Mouse (Mus musculus) layer of hippocampus, adult 11-12 months (tissue): ENCODE data around the gene Cadm1.
A peak's percentile ranks its signal among the peaks of the same experiment; 100 is the strongest.

Experiments
- DNase-seq: peaks from one replicate; pipeline ENCODE4 v3.0.0; 2022; ENCODE audit warnings: low spot score

Gene Cadm1

GRCm38 (mm10) chr9:47801242-47801641 lies 271.3 kb downstream of the Cadm1 start:
- DNase-seq: no peak

DNA sequence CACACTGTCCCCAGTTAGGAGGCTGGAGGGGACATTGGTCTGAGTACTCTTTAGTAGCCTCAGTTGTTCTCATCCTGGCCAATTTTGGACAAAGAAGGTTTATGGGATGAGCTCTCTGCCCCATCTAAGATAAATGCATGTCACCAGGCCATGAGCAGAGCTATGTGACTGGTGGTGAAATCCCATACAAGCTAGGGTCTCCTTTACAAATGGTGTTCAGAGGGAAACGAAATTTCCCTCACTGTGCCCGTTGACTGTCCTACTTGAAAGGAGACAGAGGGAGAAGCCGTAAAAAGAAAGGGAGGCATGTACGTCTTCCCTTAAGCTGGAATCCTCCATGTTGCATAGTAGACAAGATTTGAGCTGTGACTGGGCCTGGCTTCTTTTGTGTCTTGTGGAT lies 272.6 kb downstream of the Cadm1 start:
- no peak for DNase-seq

- no peak for DNase-seq
Measured at GRCm38 (mm10) chr9:47803531-47804105, 273.6 kb downstream of the Cadm1 start.

DNA sequence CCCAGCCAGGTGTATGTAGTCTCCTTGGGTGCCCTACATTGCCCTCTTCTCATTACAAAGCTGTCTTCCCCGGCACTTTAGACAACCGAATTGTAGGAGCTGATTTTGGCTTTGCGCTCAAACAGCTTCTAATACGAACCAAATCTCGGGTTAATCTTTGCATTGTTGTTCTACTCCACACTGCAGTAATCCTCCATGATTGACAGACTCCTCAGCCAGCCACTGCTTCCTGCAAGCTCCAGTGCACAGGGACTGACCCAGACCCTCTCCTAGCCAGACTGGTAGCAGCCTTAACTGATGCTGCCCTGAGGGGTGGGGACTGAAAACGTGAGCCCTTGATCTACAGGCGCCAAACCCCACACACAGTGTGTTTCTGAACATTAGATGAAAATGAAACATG lies 275.7 kb downstream of the Cadm1 start:
- DNase-seq: no peak

GRCm38 (mm10) chr9:47825668-47826067 lies 295.7 kb downstream of the Cadm1 start:
- no peak for DNase-seq

- DNase-seq: peak; percentile 31
Measured at GRCm38 (mm10) chr9:47828762-47829161, 298.8 kb downstream of the Cadm1 start.

- no peak for DNase-seq
Measured at GRCm38 (mm10) chr9:47829204-47829603, 299.2 kb downstream of the Cadm1 start.

- DNase-seq: no peak
Measured at GRCm38 (mm10) chr9:47829846-47830245, 299.9 kb downstream of the Cadm1 start.

DNA sequence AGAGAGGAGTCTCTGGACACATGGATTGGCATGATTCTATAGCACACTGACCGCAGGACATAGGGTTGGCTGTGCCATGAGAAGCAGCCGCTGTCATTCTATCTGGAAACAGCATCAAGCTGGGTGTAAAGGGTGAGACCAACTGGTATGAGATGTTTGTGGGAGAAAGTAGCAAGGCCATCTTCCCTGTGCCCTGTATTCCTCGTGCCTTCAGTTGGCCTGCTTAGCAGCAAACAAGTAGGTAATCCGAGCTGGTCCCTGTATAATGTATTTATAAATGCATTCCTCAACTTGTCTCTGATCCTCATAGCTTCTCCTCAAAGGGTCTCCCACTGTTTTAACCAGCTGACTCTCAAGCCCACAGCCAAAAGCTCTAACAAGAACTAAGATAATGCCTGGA lies 301.4 kb downstream of the Cadm1 start:
- no peak for DNase-seq

DNA sequence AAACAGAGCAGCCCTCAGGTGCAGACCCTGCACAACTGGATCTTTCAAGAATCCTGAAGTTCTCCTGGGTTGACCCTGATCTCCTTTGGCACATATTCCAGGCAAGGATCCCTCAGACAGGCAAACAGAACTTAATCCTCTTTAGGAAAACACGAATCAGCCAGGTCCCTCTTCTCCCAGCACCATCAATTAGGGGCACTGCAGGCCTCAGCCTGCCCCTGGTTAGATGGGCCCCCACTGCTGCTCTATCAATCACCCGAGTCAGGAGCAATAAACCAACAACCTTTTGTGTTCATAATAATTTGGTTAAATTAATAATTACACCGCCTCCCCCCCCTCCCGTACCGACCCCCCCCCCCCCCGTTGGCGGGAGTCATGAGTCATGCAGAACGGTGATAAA lies 308.2 kb downstream of the Cadm1 start:
- DNase-seq: no peak

GRCm38 (mm10) chr9:47838890-47839691 lies 309.1 kb downstream of the Cadm1 start:
- peak; percentile 44 for DNase-seq

DNA sequence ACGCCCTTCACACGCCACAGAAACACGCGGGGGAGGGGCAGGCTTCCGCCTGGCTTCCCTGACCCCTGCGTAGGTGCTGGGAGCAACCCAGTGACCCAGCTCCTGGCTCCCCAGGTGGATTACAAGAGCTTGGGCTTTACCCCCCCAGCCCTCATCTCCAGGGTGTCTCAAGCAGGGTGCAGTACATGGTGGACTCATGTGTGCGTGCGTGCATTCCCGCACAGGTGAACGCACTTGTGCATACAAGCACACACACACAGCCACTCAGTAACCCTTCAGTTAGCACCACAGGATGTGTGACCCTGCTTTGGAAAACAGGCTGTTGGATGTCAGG lies 309.7 kb downstream of the Cadm1 start:
- DNase-seq: no peak

GRCm38 (mm10) chr9:47843328-47843727 lies 313.4 kb downstream of the Cadm1 start:
- no peak for DNase-seq

GRCm38 (mm10) chr9:47846275-47846674 lies 316.3 kb downstream of the Cadm1 start:
- DNase-seq: no peak

DNA sequence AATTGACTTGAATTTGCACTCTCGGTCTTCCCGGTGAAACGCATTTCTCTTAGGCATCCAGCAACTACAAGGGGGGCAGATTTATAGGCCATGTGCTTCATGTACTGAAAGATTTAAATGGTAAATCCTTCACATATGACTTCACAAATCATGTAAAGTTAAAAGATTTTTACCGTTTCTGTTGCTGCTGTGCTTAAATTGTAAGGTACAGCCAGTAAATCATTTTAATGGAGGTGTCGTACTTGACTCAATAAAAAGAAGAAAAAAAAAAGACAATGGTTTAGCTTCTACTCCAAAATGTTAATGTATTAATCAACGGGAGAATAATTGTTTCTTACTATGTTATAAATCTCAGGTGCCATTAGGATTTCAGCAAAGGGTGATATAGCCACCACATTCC lies 317.0 kb downstream of the Cadm1 start:
- no peak for DNase-seq

DNA sequence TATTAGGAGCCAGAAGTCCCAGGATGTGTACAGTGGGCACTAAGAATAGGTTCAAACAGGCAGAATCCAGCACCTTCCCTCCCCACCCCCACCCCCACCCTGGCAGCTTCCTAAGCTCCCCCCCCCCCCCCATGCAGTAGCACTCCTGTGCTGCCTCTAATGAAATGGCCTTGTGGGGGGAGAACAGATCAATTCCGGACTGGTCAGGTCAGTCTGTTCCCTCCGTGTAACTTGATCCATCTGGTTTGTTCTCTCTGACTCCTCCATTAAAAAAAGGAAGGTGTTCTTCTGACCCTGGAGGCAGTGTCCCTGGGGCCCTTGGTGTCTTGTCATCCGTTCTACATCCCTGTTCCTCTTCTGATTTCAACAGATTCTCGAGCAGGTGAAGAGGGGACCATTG lies 317.8 kb downstream of the Cadm1 start:
- no peak for DNase-seq

DNA sequence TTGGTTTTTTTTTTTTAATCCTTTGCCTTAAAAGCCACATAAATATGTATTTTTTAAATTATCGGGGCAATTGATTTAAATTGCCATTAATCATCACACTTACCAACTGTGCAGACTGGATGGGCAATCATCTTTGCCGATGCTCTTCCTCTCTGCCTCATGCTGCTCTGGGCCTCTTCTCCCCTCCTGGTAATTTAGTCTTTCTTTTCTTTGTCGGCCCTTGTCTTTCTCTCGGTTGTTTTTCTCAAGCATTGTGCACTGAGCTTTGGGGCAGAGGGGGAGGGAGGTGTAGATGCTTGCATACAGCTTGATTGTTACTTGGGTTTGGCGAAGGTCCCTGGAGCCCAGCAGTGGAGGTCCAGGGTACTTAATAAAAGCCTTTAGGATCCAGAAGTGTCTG lies 318.8 kb downstream of the Cadm1 start:
- no peak for DNase-seq

GRCm38 (mm10) chr9:47856311-47856710 lies 326.3 kb downstream of the Cadm1 start:
- peak; percentile 54 for DNase-seq

GRCm38 (mm10) chr9:47857235-47857634 lies 327.3 kb downstream of the Cadm1 start:
- no peak for DNase-seq

DNA sequence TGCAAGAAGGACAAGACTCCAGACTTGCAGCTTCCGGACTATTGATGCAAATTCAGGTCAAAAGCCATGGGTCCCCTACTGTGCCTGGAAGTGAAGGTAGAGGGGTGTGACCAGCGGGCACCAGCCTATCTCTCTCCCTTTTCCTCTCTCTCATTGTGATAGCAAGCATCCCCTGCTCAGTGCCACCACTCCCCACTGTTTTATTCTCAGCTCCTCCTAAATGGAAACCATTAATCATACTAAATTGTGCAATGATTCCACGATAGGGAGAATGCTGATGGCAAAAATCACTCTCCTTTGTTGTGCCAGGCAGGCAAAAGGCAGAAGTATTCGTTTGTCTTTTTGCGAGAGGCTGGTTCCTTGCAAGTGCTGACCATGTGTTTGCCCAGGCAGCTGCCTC lies 328.2 kb downstream of the Cadm1 start:
- DNase-seq: no peak

GRCm38 (mm10) chr9:47858778-47859395 lies 328.9 kb downstream of the Cadm1 start:
- no peak for DNase-seq

- DNase-seq: no peak
Measured at GRCm38 (mm10) chr9:47860994-47861393, 331.0 kb downstream of the Cadm1 start.

DNA sequence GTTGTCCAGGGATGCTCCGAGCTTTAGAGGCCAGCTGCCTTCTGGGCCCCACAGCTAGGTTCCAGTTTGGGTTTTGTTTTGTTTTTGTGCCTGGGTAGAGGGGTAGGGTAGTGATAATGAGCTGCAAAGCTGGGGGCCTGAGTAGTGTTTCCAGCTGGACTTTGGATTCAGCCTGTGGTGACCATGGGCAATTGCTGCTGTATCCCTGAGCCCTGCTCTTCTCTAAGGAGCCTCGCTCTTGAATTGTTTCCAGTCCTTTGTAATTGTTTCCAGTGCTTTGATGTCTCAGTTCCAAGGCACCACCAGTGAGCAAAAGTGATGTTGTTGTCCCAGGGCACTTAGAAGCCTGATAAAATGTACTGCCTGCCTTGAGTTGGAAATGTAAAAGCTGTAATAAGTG lies 331.8 kb downstream of the Cadm1 start:
- no peak for DNase-seq

GRCm38 (mm10) chr9:47866001-47866400 lies 336.0 kb downstream of the Cadm1 start:
- DNase-seq: no peak
